Mouse (Mus musculus): ENCODE data around the gene Naa38. TPM values are rescaled to one million over a fixed set of nuclear protein-coding genes. Genes with fewer than 3 reads are reported as not detected.
"Not testable (repeated sequence)": the region's sequence is repeated elsewhere in the genome, so short reads cannot be mapped to it uniquely, and the experiment has no call there.

Gene Naa38
- total RNA-seq, 4 experiments from 2014 or later = 99.9 to 140 (median 114) TPM

DNA sequence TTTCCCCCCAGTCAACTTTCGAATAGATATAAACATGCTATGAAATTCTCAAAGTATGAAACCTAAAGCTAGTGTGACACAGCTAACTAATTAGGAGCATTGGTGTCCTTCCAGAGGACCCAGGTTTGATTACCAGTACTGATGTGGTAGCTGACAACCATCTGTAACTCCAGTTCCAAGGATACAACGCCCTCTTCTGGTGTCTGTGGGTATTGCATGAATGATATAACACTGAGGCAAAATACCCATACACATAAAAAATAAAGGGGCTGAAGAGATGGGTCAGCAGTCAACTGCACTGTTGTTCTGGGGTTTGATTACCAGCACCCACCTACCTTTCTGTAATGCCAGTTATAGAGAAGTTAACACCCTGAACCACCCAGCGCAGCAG, 22.5 kb upstream of the Naa38 start:
- no peak for DNase-seq (ENCODE audit: low spot score in 2 of 2)

- DNase-seq (ENCODE audit: low spot score in 2 of 2) = no peak
Measured at GRCm38 (mm10) chr11:69373223-69373965, 21.9 kb upstream of the Naa38 start.

- no peak for DNase-seq (ENCODE audit: low spot score in 2 of 2)
Measured at GRCm38 (mm10) chr11:69375646-69376045, 19.6 kb upstream of the Naa38 start.

GRCm38 (mm10) chr11:69377766-69378165, 17.5 kb upstream of the Naa38 start:
- DNase-seq (ENCODE audit: low spot score in 2 of 2) = no peak

DNA sequence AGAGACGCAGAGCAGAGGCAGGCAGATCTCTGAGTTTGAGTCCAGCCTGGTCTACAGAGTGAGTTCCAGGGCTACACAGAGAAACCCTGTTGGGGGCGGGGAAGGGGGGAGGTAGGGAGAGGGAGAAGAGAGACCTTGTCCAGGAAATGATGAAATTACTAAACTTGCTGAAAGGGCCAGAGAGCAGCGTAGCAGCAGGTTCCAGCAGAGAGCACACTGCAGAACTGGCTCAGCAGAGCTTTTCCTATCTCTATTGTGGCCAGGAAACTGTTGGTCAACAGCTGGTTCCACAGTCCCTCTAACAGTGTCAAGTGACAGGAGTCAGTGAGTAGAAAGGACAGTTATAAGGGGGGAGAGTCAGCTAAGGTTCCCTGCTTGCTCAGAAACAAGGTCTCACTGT, 15.7 kb upstream of the Naa38 start:
- no peak for DNase-seq (ENCODE audit: low spot score in 2 of 2)

DNA sequence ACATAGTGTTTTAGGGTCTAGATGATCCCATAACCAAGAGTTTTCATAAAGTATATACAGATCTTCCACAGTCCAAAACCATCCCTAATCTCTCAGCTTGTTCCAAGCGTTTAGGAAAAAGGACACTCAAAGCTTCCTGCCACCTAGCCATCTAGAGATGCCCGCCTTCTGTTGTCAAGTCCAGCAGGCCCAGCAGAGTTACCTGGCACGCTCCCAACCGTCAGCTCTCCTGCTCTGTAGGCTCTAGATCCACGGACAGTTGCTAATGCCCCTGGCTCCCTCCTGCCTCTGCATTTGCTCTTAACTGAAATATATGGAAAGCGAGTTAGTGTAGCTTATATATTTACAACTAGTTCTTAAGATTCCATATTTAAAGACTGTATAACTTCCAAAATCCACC, 13.9 kb upstream of the Naa38 start:
- no peak for DNase-seq (ENCODE audit: low spot score in 2 of 2)

DNA sequence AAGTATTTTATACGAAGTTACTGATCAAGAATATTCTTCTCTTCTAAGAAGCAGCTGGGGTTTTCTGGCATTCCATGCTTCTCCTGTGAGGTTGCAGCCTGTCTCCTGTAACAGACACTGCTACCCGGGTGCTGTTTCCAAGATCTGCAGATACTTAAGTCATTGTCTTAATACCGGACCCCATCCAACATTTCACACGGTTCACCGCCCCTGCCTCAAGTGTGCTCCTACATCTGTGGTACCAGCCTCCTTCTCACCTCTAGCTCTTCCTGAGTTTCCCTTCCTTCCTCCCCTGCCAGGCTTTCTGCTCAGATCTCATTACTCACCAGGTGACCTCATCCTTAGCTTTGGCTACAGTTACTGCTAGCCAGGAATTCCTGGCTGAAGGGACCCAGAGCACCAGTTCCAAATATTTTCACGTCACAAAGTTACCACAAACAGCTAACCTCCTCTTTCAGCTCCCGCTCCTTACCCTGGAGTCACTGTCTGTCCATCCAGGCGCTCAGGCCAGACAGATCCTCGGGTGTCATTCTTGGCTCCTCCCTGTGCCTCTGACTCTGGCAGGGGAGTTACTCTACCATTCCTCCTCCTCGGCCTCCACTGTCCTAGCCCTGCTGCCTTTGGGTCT, 12.7 kb upstream of the Naa38 start:
- DNase-seq (ENCODE audit: low spot score in 2 of 2) = no peak

- DNase-seq (ENCODE audit: low spot score in 2 of 2) = no peak
Measured at GRCm38 (mm10) chr11:69384979-69385378, 10.3 kb upstream of the Naa38 start.

DNA sequence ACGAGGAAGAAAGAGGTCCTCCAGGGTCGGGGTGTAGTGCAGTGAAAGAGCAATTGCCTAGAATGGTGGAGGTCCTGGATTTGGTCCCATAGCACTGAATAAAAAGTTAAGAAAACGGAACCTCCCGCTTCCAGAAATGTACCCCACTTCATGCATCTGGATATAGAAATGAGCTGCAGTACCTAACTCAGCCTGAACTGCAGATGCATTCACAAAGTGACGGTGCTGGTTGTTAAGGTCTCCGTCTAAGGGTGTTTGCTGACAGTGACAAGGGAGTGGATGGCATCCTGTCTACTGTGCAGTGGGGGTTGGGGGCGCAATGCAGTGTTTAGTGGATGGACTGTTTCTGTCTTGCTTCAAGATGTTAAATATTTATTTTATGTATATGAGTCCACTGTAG, 8.5 kb upstream of the Naa38 start:
- DNase-seq (ENCODE audit: low spot score in 2 of 2) = no peak

- no peak for DNase-seq (ENCODE audit: low spot score in 2 of 2)
Measured at GRCm38 (mm10) chr11:69388680-69389079, 6.6 kb upstream of the Naa38 start.

DNA sequence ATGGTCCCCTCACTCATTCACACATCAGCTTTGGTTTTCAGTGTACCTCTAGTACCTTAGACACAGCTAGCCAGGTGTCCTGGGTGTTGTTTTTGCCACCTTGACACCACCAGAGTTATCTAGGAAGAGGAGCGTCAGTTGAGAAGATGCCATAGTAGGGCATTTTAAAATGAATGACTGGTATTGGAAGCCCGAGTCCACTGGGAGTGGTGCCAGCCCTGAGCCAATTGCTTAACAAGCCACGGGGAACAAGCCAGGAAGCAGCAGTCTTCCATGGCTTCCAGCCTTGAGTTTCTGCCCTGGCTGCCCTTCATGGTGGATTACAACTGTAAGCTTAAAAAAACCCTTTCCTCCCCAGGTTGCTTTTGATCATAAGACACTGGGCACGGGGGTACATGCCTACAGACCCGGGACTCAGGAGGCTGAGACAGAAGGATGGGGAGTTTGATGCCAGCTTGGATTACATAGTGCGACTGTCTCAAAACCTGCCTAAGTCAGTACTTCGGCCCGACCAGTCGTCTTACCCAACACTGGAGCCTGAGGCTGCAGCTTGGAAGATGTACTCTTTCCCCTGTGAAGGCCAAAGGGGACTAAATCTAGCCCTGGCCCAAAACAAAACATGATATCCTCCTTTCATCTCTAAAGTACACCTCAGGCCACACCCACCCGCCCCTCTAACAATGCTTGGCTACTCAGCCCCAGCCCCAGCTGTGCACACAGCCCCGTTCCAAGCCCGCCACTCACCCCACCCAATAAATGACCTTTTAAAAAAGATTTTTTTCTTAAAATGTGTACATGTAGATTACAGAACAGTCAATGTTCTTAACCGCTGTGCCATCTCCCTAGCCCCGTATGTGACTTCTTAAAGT, 5.5 kb upstream of the Naa38 start:
- peak in 1 of 2 experiments; percentile 28 for DNase-seq (ENCODE audit: low spot score in 2 of 2)

DNA sequence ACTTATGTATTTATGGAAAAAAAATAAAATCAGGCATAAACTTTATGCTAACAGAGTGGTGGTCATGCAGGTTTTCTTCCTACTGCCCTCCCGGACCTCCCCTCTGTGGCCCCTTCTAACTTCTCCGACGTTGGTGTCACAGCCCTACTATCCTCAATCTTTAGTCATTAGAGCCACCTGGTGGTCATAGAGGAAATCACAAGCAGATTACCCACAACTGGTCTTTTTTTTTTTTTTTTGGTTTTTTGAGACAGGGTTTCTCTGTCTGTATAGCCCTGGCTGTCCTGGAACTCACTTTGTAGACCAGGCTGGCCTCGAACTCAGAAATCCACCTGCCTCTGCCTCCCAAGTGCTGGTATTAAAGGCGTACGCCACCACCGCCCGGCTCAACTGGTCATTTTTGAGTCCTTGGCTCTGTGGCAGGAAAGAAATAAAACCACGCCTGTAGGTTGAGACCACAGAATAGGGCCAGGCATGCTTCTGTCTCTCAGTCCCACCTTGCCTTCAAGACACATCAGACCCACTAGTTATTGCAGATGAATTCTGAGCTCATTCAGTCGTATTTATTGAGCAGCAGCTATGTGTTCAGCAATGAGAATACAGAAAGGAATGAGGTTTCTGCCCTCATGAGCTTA, 4.8 kb upstream of the Naa38 start:
- peak; percentile 26 to 27 for DNase-seq (ENCODE audit: low spot score in 2 of 2)

- not testable (repeated sequence) for DNase-seq (ENCODE audit: low spot score in 2 of 2)
Measured at GRCm38 (mm10) chr11:69394591-69395167, 608 bp upstream of the Naa38 start.

DNA sequence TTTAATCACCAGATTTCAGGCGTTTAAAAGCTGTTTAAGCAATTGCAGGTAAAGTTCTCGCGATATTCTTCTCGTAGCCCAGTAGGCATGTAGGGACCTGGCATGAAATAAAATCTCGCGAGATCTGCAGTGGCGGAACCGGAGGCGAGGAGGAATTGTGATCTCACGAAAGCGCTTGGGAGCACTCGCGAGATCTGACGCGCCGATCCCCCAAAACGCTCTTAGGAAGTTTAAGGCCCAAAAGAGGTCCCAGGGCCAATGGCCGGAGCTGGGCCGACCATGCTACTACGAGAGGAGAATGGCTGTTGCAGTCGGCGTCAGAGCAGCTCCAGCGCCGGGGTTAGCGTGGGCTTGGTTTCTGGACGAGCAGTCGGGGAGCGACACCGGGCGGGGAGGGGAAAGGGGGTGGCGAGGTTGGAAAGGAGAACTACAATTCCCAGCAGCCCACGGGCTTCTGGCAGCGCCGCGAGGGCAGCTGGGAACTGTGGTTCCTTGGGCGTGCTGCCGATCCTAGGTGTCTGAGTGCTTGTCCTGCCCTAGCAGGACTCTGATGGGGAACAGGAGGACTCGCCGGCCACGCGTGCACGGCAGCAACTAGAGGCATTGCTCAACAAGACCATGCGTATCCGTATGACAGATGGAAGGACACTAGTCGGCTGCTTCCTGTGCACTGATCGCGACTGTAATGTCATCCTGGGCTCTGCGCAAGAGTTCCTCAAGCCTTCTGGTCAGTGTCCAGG, 517 bp downstream of the Naa38 start:
- DNase-seq (ENCODE audit: low spot score in 2 of 2) = peak; percentile 94 to 98

GRCm38 (mm10) chr11:69396772-69397171, 1.5 kb downstream of the Naa38 start:
- DNase-seq (ENCODE audit: low spot score in 2 of 2) = peak in 1 of 2 experiments; percentile 37

DNA sequence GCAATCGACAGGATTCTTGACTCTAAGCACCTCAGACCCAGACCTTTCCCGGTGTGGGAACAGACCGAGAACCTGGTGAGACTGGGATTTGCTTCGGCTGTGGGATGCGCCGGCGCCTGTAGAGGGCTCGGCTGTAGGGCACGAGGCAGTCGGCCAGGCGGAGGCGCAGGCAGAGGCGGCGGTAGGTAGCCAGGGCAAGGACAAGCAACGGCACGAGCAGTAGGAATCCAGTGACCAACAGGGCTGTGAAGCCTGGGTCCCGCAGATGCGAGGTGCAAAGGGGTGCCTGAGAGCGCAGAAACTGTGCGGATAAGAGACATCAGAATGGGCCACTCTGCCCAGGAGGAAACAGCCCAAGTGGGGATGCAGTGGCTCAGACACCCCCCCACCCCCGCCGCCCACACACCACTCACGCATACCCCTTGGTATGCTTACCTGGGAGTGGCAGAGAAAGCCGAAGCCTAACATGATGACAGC, 2.3 kb downstream of the Naa38 start:
- peak in 1 of 2 experiments; percentile 30 for DNase-seq (ENCODE audit: low spot score in 2 of 2)

DNA sequence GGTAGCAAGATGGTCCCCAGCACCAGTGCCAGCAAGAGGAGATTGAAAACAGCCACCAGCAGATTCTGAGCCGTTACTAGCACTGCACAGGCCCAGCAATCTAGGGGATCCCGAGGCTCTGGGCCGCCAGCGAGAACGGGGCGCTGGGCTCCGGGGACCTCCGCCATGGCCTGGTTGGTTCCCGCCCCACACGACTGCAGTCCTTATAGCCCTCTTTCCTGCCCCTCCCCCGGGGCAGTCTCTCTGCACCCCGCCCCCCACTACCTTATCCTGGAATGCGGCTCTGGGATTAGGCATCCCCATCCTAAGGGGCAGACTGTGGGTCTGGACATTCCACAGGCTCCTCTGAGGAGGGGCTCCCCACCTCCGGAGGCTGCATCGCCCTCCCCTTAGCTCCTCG, 2.8 kb downstream of the Naa38 start, which contains the start of gene Tmem88:
TSS of gene Tmem88 (minus strand) at position 176 of the 400 bp plus-strand sequence.
- DNase-seq (ENCODE audit: low spot score in 2 of 2) = peak in 1 of 2 experiments; percentile 33

GRCm38 (mm10) chr11:69398486-69399200, 3.4 kb downstream of the Naa38 start:
- peak in 1 of 2 experiments; percentile 21 for DNase-seq (ENCODE audit: low spot score in 2 of 2)
